Mouse (Mus musculus) intestine, embryonic 16.5 days (tissue): Measurements from ENCODE around the gene AI467606. TPM values are rescaled to one million over a fixed set of nuclear protein-coding genes. Genes with fewer than 3 reads are reported as not detected.
A peak's percentile ranks its signal among the peaks of the same experiment; 100 is the strongest.

ENCODE experiments used
- ATAC-seq: fragments of 200-750 bp; cut with Nextera tagmentation; 2 replicates; pipeline ENCODE4 v1.8.0; 2017; ENCODE audit warnings: moderate TSS enrichment, moderate library complexity
- H3K27ac ChIP-seq: fragments of 300-500 bp; sonication (generic); 2 replicates; pipeline ENCODE4 v1.5.1; 2014; ENCODE audit warnings: mild to moderate bottlenecking, low read length
- H3K27me3 ChIP-seq: fragments of 300-500 bp; sonication (generic); replicated peaks from 2 replicates; pipeline ENCODE4 v1.6.1; 2014; ENCODE audit warnings: low read length, control low read depth, mixed read lengths; ENCODE audit not compliant: control insufficient read depth, insufficient read depth
- H3K36me3 ChIP-seq: fragments of 300-500 bp; sonication (generic); 2 replicates; pipeline ENCODE4 v1.6.1; 2014; ENCODE audit warnings: low read length, control low read depth; ENCODE audit not compliant: control insufficient read depth, insufficient read depth
- H3K4me1 ChIP-seq: fragments of 300-500 bp; sonication (generic); 2 replicates; pipeline ENCODE4 v1.6.1; 2014; ENCODE audit warnings: low read length, control low read depth, mixed read lengths; ENCODE audit not compliant: control insufficient read depth, insufficient read depth
- H3K4me2 ChIP-seq: fragments of 300-500 bp; sonication (generic); 2 replicates; pipeline ENCODE4 v1.6.1; 2014; ENCODE audit warnings: low read depth, low read length, control low read depth
- H3K4me3 ChIP-seq: fragments of 300-500 bp; sonication (generic); 2 replicates; pipeline ENCODE4 v1.5.1; 2014; ENCODE audit warnings: mild to moderate bottlenecking, low read length
- H3K9ac ChIP-seq: fragments of 300-500 bp; sonication (generic); 2 replicates; pipeline ENCODE4 v1.6.1; 2014; ENCODE audit warnings: low read depth, low read length
- H3K9me3 ChIP-seq: fragments of 300-500 bp; sonication (generic); 2 replicates; pipeline ENCODE4 v1.6.1; 2016; ENCODE audit warnings: low read length, control low read depth; ENCODE audit not compliant: control insufficient read depth
- WGBS: fragments of 180-500 bp; shearing (Covaris S2); extraction: QIAGEN DNeasy Blood & Tissue Kit; methylation state at CpG from one replicate; pipeline ENCODE4 v1.1.7; 2014; 5-methylcytosine and 5-hydroxymethylcytosine counted together
- polyA plus RNA-seq: library from polyadenylated mRNA; unstranded; fragments of >200 nt; fragmentation: Nextera tagmentation; extraction: Ambion mirVana; gene quantifications from 2 replicates; pipeline ENCODE4 v1.2.1, GENCODE M21; 2015

Gene AI467606
- 7.4 and 7.7 TPM in 2 replicates for polyA plus RNA-seq

DNA sequence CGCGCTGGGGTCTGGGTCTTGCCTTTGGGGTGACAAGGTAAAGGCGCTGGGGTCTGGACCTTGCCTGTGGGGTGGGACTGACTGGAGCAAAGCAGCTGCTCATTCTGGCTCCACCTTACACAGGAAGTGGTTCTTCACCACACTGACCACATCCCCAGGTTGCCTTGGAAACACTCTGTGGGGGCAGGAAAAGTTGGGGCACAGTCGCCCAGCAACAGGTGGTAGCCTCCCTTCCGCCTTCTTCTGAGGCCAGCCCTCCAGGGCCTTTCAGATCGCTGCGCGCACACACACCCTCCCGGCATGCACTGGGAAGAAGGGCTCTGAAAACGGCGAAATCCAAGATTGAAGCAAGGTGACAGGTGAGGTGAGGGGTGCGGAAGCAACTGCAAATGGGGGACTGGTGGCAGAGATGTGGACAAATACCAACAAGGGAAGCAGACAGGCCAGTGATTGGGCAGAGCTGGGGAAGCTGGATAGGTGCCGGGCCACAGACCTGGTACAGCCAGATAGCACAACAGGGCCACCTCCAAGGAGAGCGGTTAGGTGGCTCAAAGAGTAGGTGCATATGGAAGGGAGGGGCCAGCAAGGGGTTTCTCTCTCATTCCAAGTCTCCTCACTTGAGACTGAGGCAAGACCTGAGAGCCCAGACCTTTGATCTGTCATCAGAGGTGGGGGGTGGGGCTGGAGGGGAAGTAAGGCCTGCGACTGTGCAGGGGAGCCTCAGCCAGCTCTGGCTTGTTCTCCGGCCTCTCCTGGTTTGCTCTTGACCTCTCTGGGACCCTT, at the start of gene AI467606:
Gene AI467606 (plus strand): TSS at position 246 of the 783 bp plus-strand sequence.
- no peaks in the 10 kb centered on the region for H3K36me3 ChIP-seq
- H3K9ac ChIP-seq, result peak within 1 kb of the TSS; percentile 44
- H3K9me3 ChIP-seq, result no peaks in the 10 kb centered on the region
- peaks cover 16% of the 10 kb centered on the region for H3K4me1 ChIP-seq
- H3K4me3 ChIP-seq, result peak within 1 kb of the TSS; percentile 20
- H3K4me2 ChIP-seq, result peak within 1 kb of the TSS; percentile 40
- 59% methylated on average over 16 of the region's 16 CpGs for WGBS
- H3K27me3 ChIP-seq, result no peaks in the 10 kb centered on the region
- ATAC-seq, result peak; percentile 91
- peak within 1 kb of the TSS; percentile 47 for H3K27ac ChIP-seq

DNA sequence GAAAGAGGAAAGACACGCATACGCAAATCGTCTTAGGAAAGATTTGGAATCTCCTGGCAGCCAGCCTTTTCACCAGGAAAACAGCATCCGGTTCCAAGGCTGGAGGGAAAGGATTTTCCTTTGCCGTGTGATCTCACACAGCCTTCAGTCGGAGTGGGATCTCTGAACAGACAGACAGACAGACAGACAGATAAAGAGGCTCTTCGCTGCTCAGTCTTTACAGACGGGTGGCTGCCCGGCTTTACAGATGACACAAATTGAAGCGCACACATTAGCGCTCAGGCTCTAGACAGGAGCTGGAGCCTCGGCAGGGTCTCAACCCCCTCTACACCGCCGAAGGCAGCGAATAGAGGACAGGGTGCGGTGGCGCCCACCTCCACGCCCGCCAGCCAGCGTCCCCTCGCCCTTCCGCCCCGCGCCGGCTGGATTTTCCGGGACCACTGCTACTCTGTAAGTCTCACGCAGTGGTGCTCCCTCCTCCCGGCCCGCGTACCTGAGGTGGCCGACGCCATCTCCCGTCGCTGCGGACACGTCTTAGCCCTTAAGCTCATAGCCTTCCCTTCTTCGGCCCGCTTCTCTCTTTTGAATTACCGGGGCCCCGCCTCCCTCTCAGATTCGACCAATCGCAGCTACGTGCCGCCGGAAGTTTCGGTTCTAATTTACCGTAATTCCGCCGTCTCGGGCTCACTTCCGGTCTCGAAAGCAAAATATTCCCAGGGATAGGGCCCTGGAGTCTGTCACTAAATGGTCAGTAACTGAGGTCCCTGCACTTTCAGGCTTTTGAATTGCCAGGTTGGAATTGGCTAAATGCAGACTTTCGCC, 49.1 kb upstream of the AI467606 start, which contains the start of gene Kif22:
Gene Kif22 (minus strand): TSS at position 621 of the 822 bp plus-strand sequence.
- H3K27ac ChIP-seq, result peak within 1 kb of the TSS; percentile 77
- peak within 1 kb of the TSS; percentile 84 for H3K4me3 ChIP-seq
- H3K9ac ChIP-seq, result peak within 1 kb of the TSS; percentile 84
- ATAC-seq, result peak; percentile 90
- H3K9me3 ChIP-seq, result no peaks in the 10 kb centered on the region
- under 1% methylated on average over 53 of the region's 53 CpGs for WGBS
- peak within 1 kb of the TSS; percentile 68 for H3K4me2 ChIP-seq
- no peaks in the 10 kb centered on the region; the same call in 1 of the 2 replicates for H3K36me3 ChIP-seq
- H3K4me1 ChIP-seq, result peaks cover 12% of the 10 kb centered on the region
- no peaks in the 10 kb centered on the region for H3K27me3 ChIP-seq

DNA sequence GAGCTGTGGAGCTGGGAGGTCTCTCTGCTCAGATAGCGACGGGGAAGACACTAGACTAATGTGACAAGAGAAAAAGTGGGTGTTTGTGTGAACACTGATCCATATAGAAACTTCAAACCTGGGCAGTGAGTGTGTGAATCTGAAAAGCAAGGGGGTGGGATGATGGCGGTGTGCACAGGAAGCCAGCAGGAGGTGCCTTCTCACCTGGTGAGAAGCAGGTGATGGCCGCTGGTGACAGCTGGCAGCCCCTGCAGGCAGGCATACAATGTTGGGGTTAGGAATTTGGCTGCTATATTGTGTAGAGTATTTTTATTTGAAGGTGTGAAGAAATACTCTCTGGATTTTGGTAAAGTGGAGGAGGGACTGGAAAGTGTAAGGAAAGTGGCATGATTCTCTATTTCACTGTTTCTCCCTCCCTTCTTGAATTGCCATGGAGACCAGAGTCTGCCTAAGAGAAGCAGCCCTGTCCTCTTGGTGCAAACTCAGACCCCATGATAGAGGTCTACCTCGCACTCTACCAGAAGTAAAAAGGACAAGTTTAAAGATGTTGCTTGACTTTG, 36.1 kb upstream of the AI467606 start:
- H3K27ac ChIP-seq, result no peak overlapping the region
- WGBS, result 61% methylated on average over 5 of the region's 5 CpGs
- 0 out of 2 replicates have a peak, but pooled peaks cover 4% of the 10 kb centered on the region for H3K27me3 ChIP-seq
- H3K36me3 ChIP-seq, result no peaks in the 10 kb centered on the region
- H3K9ac ChIP-seq, result no peak overlapping the region
- no peak overlapping the region for H3K4me2 ChIP-seq
- no peak for ATAC-seq
- H3K9me3 ChIP-seq, result no peaks in the 10 kb centered on the region
- no peaks in the 10 kb centered on the region for H3K4me1 ChIP-seq
- H3K4me3 ChIP-seq, result no peak overlapping the region

- Histone ChIP-seq H3K4me1 (no peaks in the 10 kb centered on the region), H3K27ac (no peak overlapping the region), H3K27me3 (no peaks in the 10 kb centered on the region), H3K9me3 (no peaks in the 10 kb centered on the region), H3K4me2 (no peak overlapping the region), H3K36me3 (no peaks in the 10 kb centered on the region), H3K4me3 (no peak overlapping the region), H3K9ac (no peak overlapping the region)
- ATAC-seq, result no peak
- 84% methylated on average over 6 of the region's 6 CpGs for WGBS
Measured at GRCm38 (mm10) chr7:127065538-127065937, 25.6 kb upstream of the AI467606 start.

- ATAC-seq, result no peak
Measured at GRCm38 (mm10) chr7:127066317-127066716, 24.8 kb upstream of the AI467606 start.

GRCm38 (mm10) chr7:127070871-127071413, 20.2 kb upstream of the AI467606 start:
- no peak overlapping the region for H3K27ac ChIP-seq
- no peak overlapping the region for H3K9ac ChIP-seq
- H3K27me3 ChIP-seq, result no peaks in the 10 kb centered on the region
- H3K9me3 ChIP-seq, result no peaks in the 10 kb centered on the region
- no peak overlapping the region for H3K4me3 ChIP-seq
- peak; percentile 95 for ATAC-seq
- no peaks in the 10 kb centered on the region for H3K4me1 ChIP-seq
- 52% methylated on average over 4 of the region's 4 CpGs for WGBS
- no peaks in the 10 kb centered on the region for H3K36me3 ChIP-seq
- H3K4me2 ChIP-seq, result no peak overlapping the region

More at GRCm38 (mm10) chr7:127066317-127066716, 24.8 kb upstream of the AI467606 start:
- no peak overlapping the region for H3K9ac ChIP-seq
- WGBS, result 69% methylated on average over 4 of the region's 4 CpGs
- no peaks in the 10 kb centered on the region for H3K4me1 ChIP-seq
- H3K9me3 ChIP-seq, result no peaks in the 10 kb centered on the region
- no peaks in the 10 kb centered on the region for H3K36me3 ChIP-seq
- H3K4me2 ChIP-seq, result no peak overlapping the region
- H3K27ac ChIP-seq, result no peak overlapping the region
- no peak overlapping the region for H3K4me3 ChIP-seq
- H3K27me3 ChIP-seq, result no peaks in the 10 kb centered on the region

DNA sequence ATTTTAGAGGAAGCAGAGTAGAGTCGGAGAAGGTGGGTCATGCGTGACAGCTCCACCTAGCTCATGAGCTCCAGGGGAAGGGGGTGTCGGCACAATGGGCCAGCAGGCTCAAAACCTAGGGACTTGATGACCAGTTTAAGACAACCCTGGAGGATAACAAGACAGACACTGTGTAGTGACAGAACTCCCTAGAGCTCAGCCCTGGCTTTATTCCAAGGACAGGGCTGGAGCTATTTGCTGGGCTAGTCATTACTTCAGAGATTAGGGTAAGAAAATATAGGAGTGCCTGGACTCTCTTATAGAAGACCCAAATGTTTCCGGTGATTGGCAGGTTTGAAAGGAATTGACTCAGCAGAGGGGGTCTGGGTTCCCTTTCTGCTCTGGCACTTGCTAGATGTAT, 17.9 kb upstream of the AI467606 start:
- no peaks in the 10 kb centered on the region for H3K36me3 ChIP-seq
- H3K9ac ChIP-seq, result no peak overlapping the region
- WGBS, result 86% methylated on average over 4 of the region's 4 CpGs
- no peaks in the 10 kb centered on the region for H3K9me3 ChIP-seq
- H3K27me3 ChIP-seq, result no peaks in the 10 kb centered on the region
- H3K4me3 ChIP-seq, result no peak overlapping the region
- no peaks in the 10 kb centered on the region for H3K4me1 ChIP-seq
- no peak for ATAC-seq
- no peak overlapping the region for H3K27ac ChIP-seq
- H3K4me2 ChIP-seq, result no peak overlapping the region

DNA sequence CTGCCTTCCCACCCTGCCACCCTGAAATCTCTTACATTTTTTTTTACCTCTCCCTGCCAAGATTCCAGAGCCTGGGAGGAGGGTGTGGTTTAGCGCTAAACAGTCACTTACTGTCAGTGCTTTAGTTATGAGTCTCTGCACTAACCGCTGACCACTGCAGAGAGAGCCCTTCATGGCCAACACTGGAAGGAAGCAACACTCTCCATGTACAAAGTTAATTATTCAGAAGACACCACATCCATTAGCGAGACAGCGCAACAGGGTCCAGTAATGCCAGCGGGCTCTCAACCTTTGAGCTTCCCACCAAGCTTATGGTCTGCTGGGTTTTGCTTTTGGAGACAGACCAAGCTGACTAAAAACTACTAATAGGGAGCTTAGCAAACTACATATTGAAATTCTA, 15.0 kb upstream of the AI467606 start:
- 90% methylated on average over 5 of the region's 5 CpGs for WGBS
- no peaks in the 10 kb centered on the region for H3K4me1 ChIP-seq
- no peak for ATAC-seq
- H3K4me2 ChIP-seq, result no peak overlapping the region
- no peaks in the 10 kb centered on the region for H3K9me3 ChIP-seq
- no peak overlapping the region for H3K4me3 ChIP-seq
- no peaks in the 10 kb centered on the region for H3K27me3 ChIP-seq
- H3K9ac ChIP-seq, result no peak overlapping the region
- H3K27ac ChIP-seq, result no peak overlapping the region
- H3K36me3 ChIP-seq, result no peaks in the 10 kb centered on the region

GRCm38 (mm10) chr7:127077692-127078091, 13.5 kb upstream of the AI467606 start:
- Histone ChIP-seq H3K4me3 (no peak overlapping the region), H3K27me3 (no peaks in the 10 kb centered on the region), H3K9me3 (no peaks in the 10 kb centered on the region), H3K27ac (no peak overlapping the region), H3K4me2 (no peak overlapping the region), H3K36me3 (no peaks in the 10 kb centered on the region), H3K4me1 (no peaks in the 10 kb centered on the region), H3K9ac (no peak overlapping the region)
- 81% methylated on average over 3 of the region's 3 CpGs for WGBS
- ATAC-seq, result no peak
